Mouse (Mus musculus) gastrocnemius, postnatal 14 days (tissue): ENCODE measurements at regions not wholly inside any gene's neighbourhood (a gene's known extent, or its start where the extent isn't known, plus 50 kb on each side); places are given as distances from the start of the nearest gene placed in this dataset.

Source experiments
- DNase-seq: peaks from one replicate; pipeline ENCODE4 v3.0.0; 2021; ENCODE audit warnings: mixed read lengths
- intact Hi-C: fragments of 180-260 bp; cut with DNase I; formaldehyde crosslinking; loops from one replicate; pipeline ENCODE4 v1.15.1; 2025; ENCODE audit warnings: low total_unique reads

DNA sequence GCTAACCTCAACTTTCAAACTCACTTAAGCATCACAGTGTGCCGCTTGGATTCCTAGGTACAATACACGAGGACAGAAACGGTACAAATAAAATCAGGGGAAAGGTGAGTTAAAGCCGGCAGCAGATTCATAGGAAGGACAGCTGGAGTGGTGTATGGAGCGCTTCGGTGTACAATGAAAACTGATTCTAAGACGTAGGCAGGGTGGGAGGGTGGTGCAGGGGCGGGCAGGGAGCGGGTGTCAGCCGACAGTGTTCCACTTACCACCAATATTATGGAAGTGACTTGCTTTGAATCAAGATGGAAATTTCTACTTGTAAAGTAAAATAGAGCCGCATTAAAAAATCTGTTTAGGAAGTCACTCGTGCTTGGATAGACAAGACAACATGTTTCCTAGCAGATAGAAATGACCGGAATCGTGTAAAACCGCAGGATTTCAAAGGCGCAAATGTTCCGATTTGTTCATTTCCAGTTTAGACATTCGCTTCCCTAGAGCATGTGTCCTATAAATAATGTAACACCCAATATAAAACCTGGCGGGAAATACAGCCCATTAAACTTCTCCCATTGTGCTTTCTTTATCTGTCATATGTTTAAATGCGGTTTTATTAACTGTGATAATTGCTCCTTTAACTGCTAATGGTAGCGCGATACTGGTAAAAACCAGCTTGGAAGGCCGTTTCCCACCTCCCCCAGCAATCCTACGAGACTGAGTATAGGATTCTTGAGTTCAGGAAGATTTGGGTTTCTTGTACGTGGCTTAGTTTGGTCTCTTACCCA lies 203.3 kb downstream of the Lrig3 start:
- DNase-seq, result no peak

DNA sequence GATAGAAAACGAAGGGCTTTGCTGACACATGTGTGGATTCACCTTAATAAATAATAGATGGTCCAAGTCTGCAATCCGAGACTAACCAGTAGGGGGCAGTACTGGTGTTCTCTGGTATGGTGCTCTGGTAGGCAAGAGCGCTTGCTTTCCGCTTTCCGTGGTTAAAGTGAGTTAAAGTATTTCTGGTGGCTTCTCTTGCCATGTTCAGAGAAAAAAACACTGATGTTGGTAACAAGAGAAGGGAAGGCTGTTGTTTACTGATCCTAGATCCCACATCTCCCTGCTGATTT lies 203.9 kb downstream of the Lrig3 start:
- no peak for DNase-seq
- intact Hi-C loops, result loop anchor here (1.0 kb wide), 1 partner anchor 31 kb away; no protein-coding TSS in a partner anchor

More for the DNA sequence above, 203.3 kb downstream of the Lrig3 start:
- intact Hi-C loops, result loop anchor here (1.0 kb wide), 1 partner anchor 30 kb away; no protein-coding TSS in a partner anchor

DNA sequence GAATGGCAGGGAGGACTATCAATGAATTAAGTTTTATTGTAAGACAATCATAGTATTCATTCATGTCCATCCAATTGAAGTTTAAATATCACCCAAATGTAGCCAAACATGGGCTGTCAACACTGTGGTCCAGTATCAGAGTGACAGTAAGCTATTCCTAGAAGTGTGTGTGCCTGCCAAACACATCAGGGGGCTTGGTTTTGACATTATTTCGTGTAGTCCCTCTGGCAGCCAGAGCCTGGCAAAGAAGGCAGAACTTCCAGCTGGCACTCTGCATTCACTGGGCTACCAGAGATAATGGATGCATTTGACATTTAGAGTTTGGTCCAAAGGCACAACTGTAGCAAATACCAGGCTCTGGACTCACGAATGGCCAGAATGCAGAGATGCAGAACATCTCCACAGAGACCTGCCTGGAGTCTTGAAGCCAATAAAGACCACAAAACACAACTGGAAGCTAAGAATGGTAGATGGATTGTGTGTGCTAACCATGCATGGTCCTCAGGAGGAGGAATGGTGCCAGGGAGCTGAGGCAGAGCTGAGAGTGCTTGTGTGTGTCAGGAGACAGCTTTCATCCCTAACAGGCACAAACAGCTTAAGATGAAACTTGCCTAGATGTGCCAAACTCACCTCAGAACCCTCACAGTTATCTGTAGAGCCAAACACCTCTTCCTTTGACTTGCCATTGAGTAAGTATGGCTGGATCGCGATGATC lies 210.9 kb downstream of the Lrig3 start:
- no peak for DNase-seq
- intact Hi-C loops, result no loop called here

DNA sequence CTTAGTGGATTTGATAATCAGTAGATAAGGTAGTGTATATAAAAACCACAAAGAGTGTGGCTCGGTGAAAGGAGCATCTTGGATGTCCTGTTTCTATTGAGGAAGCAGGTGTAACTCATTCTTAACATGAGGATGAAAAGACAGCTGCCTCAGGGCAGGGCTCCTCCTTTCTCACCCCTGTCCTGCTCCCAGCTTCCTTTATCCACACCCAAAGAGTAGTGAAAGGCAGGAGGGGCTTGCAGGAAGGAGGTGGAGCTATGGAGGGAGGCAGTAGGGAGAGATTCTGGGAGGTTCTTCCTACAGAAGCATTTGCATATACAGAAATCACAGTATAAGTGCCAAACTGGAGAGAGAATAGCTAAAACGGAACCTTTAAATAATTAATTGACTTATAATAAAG lies 216.4 kb downstream of the Lrig3 start:
- no peak for DNase-seq
- intact Hi-C loops, result no loop called here

DNA sequence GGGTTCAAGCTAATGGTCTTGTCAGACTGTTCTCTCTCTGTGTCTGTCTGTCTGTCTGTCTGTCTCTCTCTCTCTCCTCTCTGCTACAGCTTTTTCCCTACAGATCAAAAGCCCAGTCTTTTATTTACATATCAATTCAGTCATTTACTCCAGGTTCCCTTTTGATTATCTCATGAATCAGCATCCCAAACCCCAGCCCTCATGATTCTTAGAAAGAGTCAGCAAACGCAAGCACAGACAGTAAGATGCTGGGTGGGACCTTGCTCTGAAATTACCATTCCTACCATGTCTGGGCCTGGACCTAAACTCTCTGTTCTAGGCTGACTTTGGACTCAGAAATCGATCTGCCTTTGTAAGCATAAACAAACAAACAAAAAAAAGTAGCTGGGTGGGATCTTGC lies 218.0 kb downstream of the Lrig3 start:
- no peak for DNase-seq
- intact Hi-C loops, result no loop called here

DNA sequence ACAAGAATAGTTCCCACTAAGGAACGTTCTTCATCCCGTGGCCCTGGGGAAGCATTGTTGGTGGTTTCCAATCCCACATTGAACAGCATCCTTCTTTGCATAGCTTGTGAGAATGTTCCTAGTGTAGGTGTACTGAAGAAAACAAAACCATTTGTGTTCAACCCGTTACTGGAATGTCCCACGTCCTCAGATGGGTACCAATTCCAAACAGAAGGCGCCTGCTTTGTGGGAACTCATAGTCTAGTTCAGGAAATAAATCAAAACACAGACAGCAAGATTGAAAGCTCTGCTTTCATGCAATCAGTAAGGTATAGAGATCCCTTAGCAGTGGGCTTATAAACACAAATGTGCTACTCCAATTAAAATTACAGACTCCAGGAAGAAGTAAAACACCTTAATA lies 219.4 kb downstream of the Lrig3 start:
- intact Hi-C loops, result no loop called here
- no peak for DNase-seq

DNA sequence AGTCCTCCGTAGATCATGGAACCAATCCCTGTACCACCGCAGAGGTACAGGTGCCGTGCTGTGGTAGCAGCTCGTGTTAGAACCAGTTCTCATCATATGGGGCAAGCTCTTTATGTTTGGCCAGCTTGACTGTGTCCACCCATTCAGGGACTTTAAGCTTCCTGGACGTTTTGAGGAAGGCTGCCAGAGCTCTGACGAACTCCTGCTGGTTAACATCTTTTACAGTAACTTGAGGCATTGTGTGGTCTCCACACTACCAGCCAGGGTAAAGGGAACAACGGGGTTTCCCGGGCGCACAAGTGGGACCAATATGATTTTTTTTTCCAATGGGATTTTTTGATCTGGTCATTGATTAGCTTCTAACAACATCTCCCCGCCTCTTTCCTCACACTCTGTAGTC lies 220.1 kb downstream of the Lrig3 start:
- DNase-seq, result no peak
- intact Hi-C loops, result no loop called here

DNA sequence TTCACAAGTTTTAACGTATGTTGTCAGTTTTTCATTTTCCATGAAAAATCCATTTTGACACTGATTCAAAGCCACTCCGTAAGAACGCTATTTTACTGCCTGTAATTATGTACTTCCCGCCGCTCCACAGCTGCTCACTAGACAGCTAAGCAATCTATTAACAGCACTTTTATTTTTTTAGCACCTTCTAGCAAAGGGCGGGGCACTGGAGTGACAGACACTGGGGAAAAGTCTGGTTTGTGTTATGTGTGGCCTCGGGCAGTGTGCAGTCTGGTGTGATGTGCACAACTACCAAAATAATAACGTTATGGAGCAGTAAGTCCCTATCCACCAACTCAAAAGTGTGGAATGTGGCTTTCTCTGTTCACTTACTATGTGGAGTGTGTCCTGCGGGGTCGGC lies 223.0 kb downstream of the Lrig3 start:
- intact Hi-C loops, result no loop called here
- no peak for DNase-seq
